Mouse (Mus musculus): Measurements from ENCODE around the gene Tmem138. TPM values are rescaled to one million over a fixed set of nuclear protein-coding genes. Genes with fewer than 3 reads are reported as not detected.
A peak's percentile ranks its signal among the peaks of the same experiment; 100 is the strongest.

The Tmem138 gene
- total and polyA plus RNA-seq, 3 experiments = 11.9 to 25.2 TPM; not detected in 1

GRCm38 (mm10) chr19:10523483-10524080, 53.6 kb downstream of the Tmem138 start:
- no peaks in the 10 kb centered on the region for H3K9me3 ChIP-seq (replicated peaks; ENCODE audit: insufficient read depth, low read length)
- peak; percentile 39 for TF ChIP-seq TAL1 (IDR thresholded peaks at IDR 0.05; ENCODE audit: low read length)
- no peak for TF ChIP-seq CTCF (IDR thresholded peaks at IDR 0.05 in 2 of 3, conservative IDR thresholded peaks at IDR 0.05 in 1 of 3; ENCODE audit: control insufficient read depth in 1 of 3, insufficient read depth in 1 of 3, low read depth in 2 of 3, low read length in 3 of 3, poor library complexity in 1 of 3, severe bottlenecking in 1 of 3)
- no peak for TF ChIP-seq NELFE (IDR thresholded peaks at IDR 0.05; ENCODE audit: low read depth, low read length)
- TF ChIP-seq SMC3 (IDR thresholded peaks at IDR 0.05; ENCODE audit: low read depth, low read length) = no peak
- no peak for TF ChIP-seq MAX (IDR thresholded peaks at IDR 0.05; ENCODE audit: low read length)
- 0 out of 2 replicates have a peak, but pooled peaks have one; percentile 20 for TF ChIP-seq TCF12 (IDR thresholded peaks at IDR 0.05; ENCODE audit: low read depth, low read length)
- TF ChIP-seq GATA1 (IDR thresholded peaks at IDR 0.05; ENCODE audit: low read depth, low read length) = peak; percentile 53
- no peak; the same call in 1 of the 2 replicates for TF ChIP-seq ETS1 (IDR thresholded peaks at IDR 0.05; ENCODE audit: low read depth, low read length)
- TF ChIP-seq EP300 (IDR thresholded peaks at IDR 0.05; ENCODE audit: low read depth in 1 of 2, low read length in 2 of 2) = peak; percentile 32 to 56; a peak in 2 of 4 replicates
- H3K79me2 ChIP-seq (ENCODE audit: control insufficient read depth, insufficient read depth, low read length, poor library complexity) = peaks cover 55% of the 10 kb centered on the region
- H3K9ac ChIP-seq (ENCODE audit: control insufficient read depth, low read depth, low read length, poor library complexity, severe bottlenecking) = peak overlapping the region; percentile 99
- peak overlapping the region; percentile 44 to 92 for H3K4me3 ChIP-seq (ENCODE audit: control insufficient read depth in 1 of 2, insufficient read depth in 1 of 2, low read depth in 2 of 2, low read length in 2 of 2)
- peaks cover 12 to 45% of the 10 kb centered on the region in 2 experiments for H3K36me3 ChIP-seq (ENCODE audit: control insufficient read depth in 1 of 2, insufficient read depth in 2 of 2, low read length in 2 of 2)
- peak overlapping the region; percentile 48 for H3K27ac ChIP-seq (ENCODE audit: control insufficient read depth, low read depth, low read length)
- H3K27me3 ChIP-seq (ENCODE audit: control insufficient read depth in 1 of 2, insufficient read depth in 2 of 2, low read length in 2 of 2) = no peaks in the 10 kb centered on the region
- H3K4me1 ChIP-seq (ENCODE audit: control insufficient read depth in 1 of 2, insufficient read depth in 2 of 2, low read length in 2 of 2) = peaks cover 19 to 23% of the 10 kb centered on the region in 2 experiments
- peak; percentile 48 for DNase-seq (ENCODE audit: low read depth, low spot score)

GRCm38 (mm10) chr19:10521926-10522325, 55.2 kb downstream of the Tmem138 start:
- DNase-seq (ENCODE audit: low read depth, low spot score) = no peak
- Histone ChIP-seq H3K4me1 (ENCODE audit: control insufficient read depth in 1 of 2, insufficient read depth in 2 of 2, low read length in 2 of 2) (peaks cover 19 to 23% of the 10 kb centered on the region in 2 experiments), H3K4me3 (ENCODE audit: control insufficient read depth in 1 of 2, insufficient read depth in 1 of 2, low read depth in 2 of 2, low read length in 2 of 2) (no peak overlapping the region)

More at GRCm38 (mm10) chr19:10521926-10522325, 55.2 kb downstream of the Tmem138 start:
- H3K9me3 ChIP-seq (replicated peaks; ENCODE audit: insufficient read depth, low read length) = no peaks in the 10 kb centered on the region
- H3K27ac ChIP-seq (ENCODE audit: control insufficient read depth, low read depth, low read length) = no peak overlapping the region
- H3K36me3 ChIP-seq (ENCODE audit: control insufficient read depth in 1 of 2, insufficient read depth in 2 of 2, low read length in 2 of 2) = peaks cover 19 to 36% of the 10 kb centered on the region in 2 experiments
- H3K79me2 ChIP-seq (ENCODE audit: control insufficient read depth, insufficient read depth, low read length, poor library complexity) = peaks cover 47% of the 10 kb centered on the region
- 0 out of 2 replicates have a peak, but pooled peaks have one; percentile 41 for TF ChIP-seq ZNF384 (IDR thresholded peaks at IDR 0.05; ENCODE audit: low read depth, low read length)
- no peak for TF ChIP-seq POLR2AphosphoS5 (IDR thresholded peaks at IDR 0.05; ENCODE audit: borderline replicate concordance, low read depth, low read length)
- no peaks in the 10 kb centered on the region for H3K27me3 ChIP-seq (ENCODE audit: control insufficient read depth in 1 of 2, insufficient read depth in 2 of 2, low read length in 2 of 2)
- H3K9ac ChIP-seq (ENCODE audit: control insufficient read depth, low read depth, low read length, poor library complexity, severe bottlenecking) = no peak overlapping the region

Other genes with a start within 250 kb of the Tmem138 start
- not detected in 2 replicates for gene Syt7, start 188.3 kb downstream of the Tmem138 start, total RNA-seq (2012; rRNA removed)
- not detected for gene Syt7, start 188.3 kb downstream of the Tmem138 start, polyA plus RNA-seq (2012; ENCODE audit: insufficient read depth in 1 of 2, insufficient read length in 2 of 2, low read depth in 1 of 2, low replicate concordance in 2 of 2, missing spikeins in 1 of 2)
- gene Lrrc10b, start 119.9 kb downstream of the Tmem138 start, total RNA-seq (2012; rRNA removed) = not detected in 2 replicates
- gene Lrrc10b, start 119.9 kb downstream of the Tmem138 start, polyA plus RNA-seq (2012; ENCODE audit: insufficient read depth in 1 of 2, insufficient read length in 2 of 2, low read depth in 1 of 2, low replicate concordance in 2 of 2, missing spikeins in 1 of 2) = not detected
- 0.19 and 0.23 TPM in 2 replicates for gene Ppp1r32, start 94.4 kb downstream of the Tmem138 start, total RNA-seq (2012; rRNA removed)
- under 1 TPM in 1 of 2 experiments, not detected in 1; 0.57 TPM for gene Ppp1r32, start 94.4 kb downstream of the Tmem138 start, polyA plus RNA-seq (2012; ENCODE audit: insufficient read depth in 1 of 2, insufficient read length in 2 of 2, low read depth in 1 of 2, low replicate concordance in 2 of 2, missing spikeins in 1 of 2)
- 36.2 and 36.9 TPM in 2 replicates for gene Cpsf7, start 52.1 kb downstream of the Tmem138 start, total RNA-seq (2012; rRNA removed)
- 100 to 1,000 TPM in 1 of 2 experiments, 10 to 100 TPM in 1; 69.8 to 183 TPM for gene Cpsf7, start 52.1 kb downstream of the Tmem138 start, polyA plus RNA-seq (2012; ENCODE audit: insufficient read depth in 1 of 2, insufficient read length in 2 of 2, low read depth in 1 of 2, low replicate concordance in 2 of 2, missing spikeins in 1 of 2)
- gene Sdhaf2, start 51.2 kb downstream of the Tmem138 start, total RNA-seq (2012; rRNA removed) = 61.2 and 68.5 TPM in 2 replicates
- gene Sdhaf2, start 51.2 kb downstream of the Tmem138 start, polyA plus RNA-seq (2012; ENCODE audit: insufficient read depth in 1 of 2, insufficient read length in 2 of 2, low read depth in 1 of 2, low replicate concordance in 2 of 2, missing spikeins in 1 of 2) = 10 to 100 TPM in 1 of 2 experiments, not detected in 1; 74.6 TPM
- 38.5 and 48.0 TPM in 2 replicates for gene Tmem216, start 21.1 kb downstream of the Tmem138 start, total RNA-seq (2012; rRNA removed)
- gene Tmem216, start 21.1 kb downstream of the Tmem138 start, polyA plus RNA-seq (2012; ENCODE audit: insufficient read depth in 1 of 2, insufficient read length in 2 of 2, low read depth in 1 of 2, low replicate concordance in 2 of 2, missing spikeins in 1 of 2) = 10 to 100 TPM in 1 of 2 experiments, not detected in 1; 48.1 TPM
- gene Cyb561a3, start 190 bp downstream of the Tmem138 start, total RNA-seq (2012; rRNA removed) = 7.6 and 9.0 TPM in 2 replicates
- gene Cyb561a3, start 190 bp downstream of the Tmem138 start, polyA plus RNA-seq (2012; ENCODE audit: insufficient read depth in 1 of 2, insufficient read length in 2 of 2, low read depth in 1 of 2, low replicate concordance in 2 of 2, missing spikeins in 1 of 2) = 10 to 100 TPM in 1 of 2 experiments, not detected in 1; 14.3 TPM
- 363 and 365 TPM in 2 replicates for gene Ddb1, start 28.0 kb upstream of the Tmem138 start, total RNA-seq (2012; rRNA removed)
- gene Ddb1, start 28.0 kb upstream of the Tmem138 start, polyA plus RNA-seq (2012; ENCODE audit: insufficient read depth in 1 of 2, insufficient read length in 2 of 2, low read depth in 1 of 2, low replicate concordance in 2 of 2, missing spikeins in 1 of 2) = 100 to 1,000 TPM; 116 to 459 TPM
- gene Tkfc, start 28.3 kb upstream of the Tmem138 start, total RNA-seq (2012; rRNA removed) = 3.6 and 3.7 TPM in 2 replicates
- 10 to 100 TPM in 1 of 2 experiments, not detected in 1; 12.8 TPM for gene Tkfc, start 28.3 kb upstream of the Tmem138 start, polyA plus RNA-seq (2012; ENCODE audit: insufficient read depth in 1 of 2, insufficient read length in 2 of 2, low read depth in 1 of 2, low replicate concordance in 2 of 2, missing spikeins in 1 of 2)
- gene Vwce, start 56.9 kb upstream of the Tmem138 start, total RNA-seq (2012; rRNA removed) = 0.04 and 0.23 TPM in 2 replicates
- 100 to 1,000 TPM in 1 of 2 experiments, 1 to 10 TPM in 1; 1.8 to 666 TPM for gene Vwce, start 56.9 kb upstream of the Tmem138 start, polyA plus RNA-seq (2012; ENCODE audit: insufficient read depth in 1 of 2, insufficient read length in 2 of 2, low read depth in 1 of 2, low replicate concordance in 2 of 2, missing spikeins in 1 of 2)
- not detected in 2 replicates for gene Pga5, start 100.7 kb upstream of the Tmem138 start, total RNA-seq (2012; rRNA removed)
- gene Pga5, start 100.7 kb upstream of the Tmem138 start, polyA plus RNA-seq (2012; ENCODE audit: insufficient read depth in 1 of 2, insufficient read length in 2 of 2, low read depth in 1 of 2, low replicate concordance in 2 of 2, missing spikeins in 1 of 2) = not detected
- gene Vps37c, start 111.4 kb upstream of the Tmem138 start, total RNA-seq (2012; rRNA removed) = 6.5 and 8.1 TPM in 2 replicates
- gene Vps37c, start 111.4 kb upstream of the Tmem138 start, polyA plus RNA-seq (2012; ENCODE audit: insufficient read depth in 1 of 2, insufficient read length in 2 of 2, low read depth in 1 of 2, low replicate concordance in 2 of 2, missing spikeins in 1 of 2) = 10 to 100 TPM in 1 of 2 experiments, not detected in 1; 11.9 TPM
- not detected in 2 replicates for gene Cd5, start 161.6 kb upstream of the Tmem138 start, total RNA-seq (2012; rRNA removed)
- not detected for gene Cd5, start 161.6 kb upstream of the Tmem138 start, polyA plus RNA-seq (2012; ENCODE audit: insufficient read depth in 1 of 2, insufficient read length in 2 of 2, low read depth in 1 of 2, low replicate concordance in 2 of 2, missing spikeins in 1 of 2)